Mouse (Mus musculus) layer of hippocampus, adult 2 months (tissue): ENCODE results near the gene Paqr8. TPM values are rescaled to one million over a fixed set of nuclear protein-coding genes. Genes with fewer than 3 reads are reported as not detected.

Experiments
- DNase-seq, 2 experiments: peaks; one replicate each; pipeline ENCODE4 v3.0.0; 2022; ENCODE audit warnings: low spot score in 2 of 2
- H3K27ac ChIP-seq: fragments of 200-600 bp; 2 replicates; pipeline ENCODE4 v1.8.1; 2022
- H3K4me3 ChIP-seq: fragments of 200-600 bp; 2 replicates; pipeline ENCODE4 v1.8.1; 2022; ENCODE audit warnings: mild to moderate bottlenecking
- CTCF ChIP-seq: fragments of 200-600 bp; conservative IDR thresholded peaks from 2 replicates; pipeline ENCODE4 v1.8.1; 2022; ENCODE audit warnings: antibody characterized with exemption, mild to moderate bottlenecking, moderate library complexity
- total RNA-seq, 2 experiments: library from RNA; stranded (reverse); gene quantifications; 2 replicates each; pipeline ENCODE4 v1.2.3; 2021

Gene Paqr8
- total RNA-seq, 2 experiments from 2014 or later: 143 to 157 TPM

GRCm38 (mm10) chr1:20943016-20943415 is 52.6 kb downstream of the Paqr8 start:
- H3K4me3 ChIP-seq: no peak overlapping the region
- no peak overlapping the region for H3K27ac ChIP-seq
- peak; percentile 50 for TF ChIP-seq CTCF
- no peak for DNase-seq

GRCm38 (mm10) chr1:20951300-20951763 is 60.9 kb downstream of the Paqr8 start, which contains the start of gene Efhc1:
Efhc1 (plus strand) TSS chr1:20951626.
- peak within 1 kb of the TSS; percentile 97 for H3K27ac ChIP-seq

GRCm38 (mm10) chr1:20951799-20952198 is 61.4 kb downstream of the Paqr8 start:
- Histone ChIP-seq H3K4me3 (peak overlapping the region; percentile 76), H3K27ac (peak overlapping the region; percentile 97)
- no peak for DNase-seq
- TF ChIP-seq CTCF: no peak

More at GRCm38 (mm10) chr1:20951300-20951763, 60.9 kb downstream of the Paqr8 start, which contains the start of gene Efhc1:
- TF ChIP-seq CTCF: peak; percentile 30; the same call in 1 of the 2 replicates
- peak; percentile 93 to 94 for DNase-seq
- H3K4me3 ChIP-seq: peak within 1 kb of the TSS; percentile 76

- DNase-seq: no peak
- TF ChIP-seq CTCF: no peak
- Histone ChIP-seq H3K27ac (no peak overlapping the region), H3K4me3 (no peak overlapping the region)
Observed at GRCm38 (mm10) chr1:20954876-20955275, 64.5 kb downstream of the Paqr8 start.

- TF ChIP-seq CTCF: no peak
- DNase-seq: no peak
- H3K27ac ChIP-seq: no peak overlapping the region
Observed at GRCm38 (mm10) chr1:20969642-20970041, 79.2 kb downstream of the Paqr8 start.

GRCm38 (mm10) chr1:20973389-20973788 is 83.0 kb downstream of the Paqr8 start:
- Histone ChIP-seq H3K4me3 (no peak overlapping the region), H3K27ac (no peak overlapping the region)
- DNase-seq: no peak
- no peak for TF ChIP-seq CTCF

More at GRCm38 (mm10) chr1:20969642-20970041, 79.2 kb downstream of the Paqr8 start:
- H3K4me3 ChIP-seq: no peak overlapping the region

GRCm38 (mm10) chr1:20974341-20975135 is 84.1 kb downstream of the Paqr8 start:
- peak; percentile 52 for TF ChIP-seq CTCF
- Histone ChIP-seq H3K27ac (no peak overlapping the region), H3K4me3 (no peak overlapping the region)
- no peak for DNase-seq

GRCm38 (mm10) chr1:20980553-20980952 is 90.1 kb downstream of the Paqr8 start:
- no peak for TF ChIP-seq CTCF
- Histone ChIP-seq H3K27ac (no peak overlapping the region), H3K4me3 (no peak overlapping the region)
- no peak for DNase-seq

GRCm38 (mm10) chr1:20981764-20982163 is 91.4 kb downstream of the Paqr8 start:
- no peak for TF ChIP-seq CTCF
- no peak overlapping the region for H3K4me3 ChIP-seq
- no peak for DNase-seq
- no peak overlapping the region for H3K27ac ChIP-seq

- TF ChIP-seq CTCF: peak; percentile 63
- no peak for DNase-seq
Observed at GRCm38 (mm10) chr1:20984103-20984502, 93.7 kb downstream of the Paqr8 start.

GRCm38 (mm10) chr1:20984582-20984981 is 94.2 kb downstream of the Paqr8 start:
- no peak overlapping the region for H3K27ac ChIP-seq
- DNase-seq: no peak
- no peak for TF ChIP-seq CTCF
- H3K4me3 ChIP-seq: no peak overlapping the region

More at GRCm38 (mm10) chr1:20984103-20984502, 93.7 kb downstream of the Paqr8 start:
- H3K27ac ChIP-seq: no peak overlapping the region
- H3K4me3 ChIP-seq: no peak overlapping the region

GRCm38 (mm10) chr1:20986378-20987056 is 96.1 kb downstream of the Paqr8 start:
- no peak for DNase-seq
- no peak for TF ChIP-seq CTCF
- no peak overlapping the region for H3K27ac ChIP-seq
- no peak overlapping the region for H3K4me3 ChIP-seq

Other genes starting within 250 kb of the Paqr8 start
- gene Il17a, start 159.7 kb upstream of the Paqr8 start, total RNA-seq: not detected
- gene Il17f, start 100.0 kb upstream of the Paqr8 start, total RNA-seq: under 1 TPM; 0.39 to 0.46 TPM
- 1 to 10 TPM; 4.0 to 5.0 TPM for gene Mcm3, start 70.3 kb upstream of the Paqr8 start, total RNA-seq
- 1 to 10 TPM; 2.0 to 2.1 TPM for gene Efhc1, start 61.0 kb downstream of the Paqr8 start, total RNA-seq
- 1 to 10 TPM in 1 of 2 experiments, under 1 TPM in 1; 1.00 to 1.1 TPM for gene Tram2, start 188.6 kb downstream of the Paqr8 start, total RNA-seq